Mouse (Mus musculus) hindbrain, embryonic 10.5 days (tissue): ENCODE results near the gene Olfr726. TPM values are rescaled to one million over a fixed set of nuclear protein-coding genes. Genes with fewer than 3 reads are reported as not detected.

ENCODE experiments used
- DNase-seq: peaks from one replicate; pipeline ENCODE4 v3.0.0-alpha.2; 2017; ENCODE audit warnings: low spot score
- H3K27ac ChIP-seq: fragments of 300-500 bp; sonication (generic); 2 replicates; pipeline ENCODE4 v1.5.1; 2016; ENCODE audit warnings: mild to moderate bottlenecking, moderate library complexity
- H3K27me3 ChIP-seq: fragments of 300-500 bp; sonication (generic); 2 replicates; pipeline ENCODE4 v1.6.1; 2016; ENCODE audit warnings: mild to moderate bottlenecking; ENCODE audit not compliant: poor library complexity, insufficient read depth, severe bottlenecking
- H3K36me3 ChIP-seq: fragments of 300-500 bp; sonication (generic); 2 replicates; pipeline ENCODE4 v1.6.1; 2016; ENCODE audit warnings: mild to moderate bottlenecking, moderate library complexity
- H3K4me1 ChIP-seq: fragments of 300-500 bp; sonication (generic); replicated peaks from 2 replicates; pipeline ENCODE4 v1.6.1; 2016; ENCODE audit warnings: mild to moderate bottlenecking
- H3K4me3 ChIP-seq: fragments of 300-500 bp; sonication (generic); 2 replicates; pipeline ENCODE4 v1.5.1; 2016; ENCODE audit warnings: mild to moderate bottlenecking, moderate library complexity
- H3K9me3 ChIP-seq: fragments of 300-500 bp; sonication (generic); 2 replicates; pipeline ENCODE4 v1.6.1; 2016; ENCODE audit warnings: mild to moderate bottlenecking, moderate library complexity
- WGBS: fragments of 180-500 bp; shearing (Covaris S2); methylation state at CpG from one replicate; pipeline ENCODE4 v1.1.7; 2016; 5-methylcytosine and 5-hydroxymethylcytosine counted together
- polyA plus RNA-seq: library from polyadenylated mRNA; unstranded; fragments of >200 nt; fragmentation: Nextera tagmentation; extraction: Ambion mirVana; gene quantifications from 2 replicates; pipeline ENCODE4 v1.2.1, GENCODE M21; 2016

Olfr726 gene
- polyA plus RNA-seq: not detected in 2 replicates

DNA sequence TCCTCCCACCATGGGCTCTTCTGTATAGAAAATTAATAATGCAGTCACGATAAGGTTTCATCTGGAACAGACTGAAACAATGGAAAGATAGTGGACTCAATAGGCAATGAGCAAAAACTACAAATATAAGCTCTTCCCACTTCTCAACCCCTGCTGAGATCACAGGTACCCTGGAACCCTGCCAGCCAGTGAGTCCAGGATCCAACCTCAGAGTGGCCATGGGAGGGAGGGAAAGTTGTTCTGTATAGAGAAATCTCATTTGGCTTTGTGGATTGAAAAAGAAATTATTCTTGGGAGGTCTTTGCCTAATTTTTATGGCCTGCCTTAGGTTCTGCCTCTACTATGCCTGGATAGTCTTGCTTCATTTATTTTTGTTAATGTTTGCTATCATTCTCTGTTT is at the start of gene Olfr726:
TSS of gene Olfr726 (minus strand) at position 101 of the 400 bp plus-strand sequence.
- no peak for DNase-seq
- Histone ChIP-seq H3K9me3 (no peaks in the 10 kb centered on the region), H3K4me1 (no peaks in the 10 kb centered on the region), H3K36me3 (no peaks in the 10 kb centered on the region), H3K4me3 (no peak within 1 kb of the TSS), H3K27ac (no peak within 1 kb of the TSS), H3K27me3 (no peaks in the 10 kb centered on the region)
- 81% methylated on average over 1 of the region's 1 CpGs for WGBS

DNA sequence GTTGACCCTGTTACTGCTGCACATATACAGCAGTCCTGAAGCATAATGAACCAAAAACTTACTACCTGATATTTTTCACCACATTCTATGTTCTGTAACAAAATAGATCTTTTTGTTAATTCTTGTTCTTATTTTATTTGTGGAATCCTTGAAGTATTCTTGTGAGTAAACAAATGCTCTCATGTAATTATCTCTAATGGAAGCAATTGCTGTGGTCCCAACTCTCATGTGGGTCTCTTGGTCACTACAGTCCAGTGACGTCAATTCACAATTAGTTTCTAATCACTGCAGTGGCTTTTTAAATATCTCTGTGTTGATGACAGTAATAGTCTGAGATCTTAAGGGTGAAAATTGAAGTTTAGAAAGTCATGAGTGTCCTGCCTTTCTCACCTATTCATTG is 32.1 kb upstream of the Olfr726 start, which contains the start of gene Olfr727:
TSS of gene Olfr727 (plus strand) at position 301 of the 400 bp plus-strand sequence.
- Histone ChIP-seq H3K4me1 (no peaks in the 10 kb centered on the region), H3K27me3 (no peaks in the 10 kb centered on the region), H3K4me3 (no peak within 1 kb of the TSS), H3K27ac (no peak within 1 kb of the TSS), H3K36me3 (no peaks in the 10 kb centered on the region), H3K9me3 (no peaks in the 10 kb centered on the region)
- 90% methylated on average over 1 of the region's 1 CpGs for WGBS
- DNase-seq: no peak

DNA sequence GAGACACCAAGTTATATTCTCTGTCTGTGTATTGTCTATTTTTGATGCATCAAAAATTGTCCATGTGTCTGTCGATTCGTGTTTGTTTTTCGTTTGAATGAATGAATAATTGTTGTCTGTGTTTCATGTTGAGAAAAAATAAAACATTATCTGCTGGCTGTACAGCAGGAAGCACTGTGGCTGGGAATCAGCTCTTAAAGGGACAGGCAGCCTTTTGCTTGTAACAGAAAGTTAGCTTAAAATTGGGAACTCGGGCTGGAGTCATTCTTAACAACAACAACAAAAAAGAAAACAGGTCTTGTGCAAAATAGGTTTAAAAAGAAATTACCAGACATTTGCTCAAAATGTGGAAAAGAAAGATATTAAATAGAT is 28.0 kb downstream of the Olfr726 start:
- Histone ChIP-seq H3K27me3 (no peaks in the 10 kb centered on the region), H3K9me3 (no peaks in the 10 kb centered on the region), H3K27ac (peak overlapping the region; percentile 93; the same call in 1 of the 2 replicates), H3K36me3 (peaks cover 11% of the 10 kb centered on the region), H3K4me3 (peak overlapping the region; percentile 73), H3K4me1 (peaks cover 7% of the 10 kb centered on the region; the same call in 1 of the 2 replicates)
- peak; percentile 8 for DNase-seq
- 1% methylated on average over 4 of the region's 4 CpGs for WGBS

DNA sequence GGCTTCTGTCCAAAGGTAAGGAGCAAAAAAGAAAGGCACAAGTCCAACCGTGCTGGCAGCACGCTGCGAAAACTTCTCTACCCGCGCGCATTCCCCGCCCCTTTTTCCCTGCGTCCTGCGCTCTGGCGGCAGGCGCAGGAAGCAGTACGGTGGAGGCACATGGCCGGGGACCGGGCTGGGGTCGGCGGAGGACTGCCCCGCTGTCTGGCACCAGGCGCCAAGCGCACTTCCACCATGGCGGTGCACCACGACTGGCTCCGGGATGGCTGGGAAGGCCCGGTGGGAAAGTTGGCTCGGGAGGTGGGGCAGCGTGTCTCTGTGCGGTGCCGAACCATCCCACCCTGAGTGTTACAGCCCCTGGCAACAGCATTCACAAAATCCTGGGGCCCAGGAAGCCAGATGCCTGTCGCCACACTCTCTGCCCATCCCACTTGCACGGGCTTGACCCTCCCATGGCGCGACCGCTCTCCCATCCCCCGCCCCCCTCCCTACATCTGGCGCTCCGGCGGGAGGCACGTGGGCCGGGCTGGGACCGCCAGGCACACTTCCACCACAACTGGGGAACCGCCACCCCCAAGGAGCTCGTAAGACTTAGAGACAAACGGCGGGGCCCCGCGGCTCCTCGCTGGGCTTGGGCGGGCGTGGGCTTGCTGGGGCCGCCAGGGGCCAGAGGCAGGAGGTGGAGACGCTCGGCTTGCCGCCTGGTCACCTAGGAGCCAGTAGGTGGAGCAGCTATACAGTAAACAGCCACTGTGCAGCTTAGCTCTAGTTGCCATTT is 28.6 kb downstream of the Olfr726 start:
- peak overlapping the region; percentile 93 for H3K27ac ChIP-seq
- peak overlapping the region; percentile 73 for H3K4me3 ChIP-seq
- WGBS: 1% methylated on average over 52 of the region's 52 CpGs
- no peaks in the 10 kb centered on the region for H3K9me3 ChIP-seq
- H3K27me3 ChIP-seq: no peaks in the 10 kb centered on the region
- DNase-seq: peak; percentile 84
- peaks cover 5% of the 10 kb centered on the region; the same call in 1 of the 2 replicates for H3K36me3 ChIP-seq
- H3K4me1 ChIP-seq: peaks cover 7% of the 10 kb centered on the region; the same call in 1 of the 2 replicates

DNA sequence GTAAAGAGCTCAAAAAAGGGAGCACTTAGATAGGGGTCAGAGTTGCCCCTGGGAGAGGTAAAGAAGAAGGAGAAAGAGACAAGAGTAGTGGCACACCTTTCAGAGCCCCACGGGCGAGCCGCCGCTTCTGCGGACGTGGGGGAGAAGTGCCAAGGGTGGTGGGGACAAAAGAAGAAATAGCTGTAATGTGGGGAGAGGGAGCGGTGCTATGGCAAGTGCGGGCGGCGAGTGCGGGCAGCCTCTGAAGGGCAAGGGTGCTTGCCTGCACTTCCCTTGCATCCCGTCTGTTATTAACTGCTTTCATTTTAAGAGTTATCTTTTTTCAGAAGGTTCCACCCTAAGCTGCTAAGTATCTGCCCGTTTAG is 29.2 kb downstream of the Olfr726 start:
- H3K4me3 ChIP-seq: peak overlapping the region; percentile 73
- no peaks in the 10 kb centered on the region for H3K9me3 ChIP-seq
- H3K36me3 ChIP-seq: peaks cover 2% of the 10 kb centered on the region; the same call in 1 of the 2 replicates
- 0% methylated on average over 13 of the region's 13 CpGs for WGBS
- H3K27ac ChIP-seq: peak overlapping the region; percentile 93
- DNase-seq: peak; percentile 46
- no peaks in the 10 kb centered on the region for H3K27me3 ChIP-seq
- H3K4me1 ChIP-seq: peaks cover 7% of the 10 kb centered on the region; the same call in 1 of the 2 replicates

DNA sequence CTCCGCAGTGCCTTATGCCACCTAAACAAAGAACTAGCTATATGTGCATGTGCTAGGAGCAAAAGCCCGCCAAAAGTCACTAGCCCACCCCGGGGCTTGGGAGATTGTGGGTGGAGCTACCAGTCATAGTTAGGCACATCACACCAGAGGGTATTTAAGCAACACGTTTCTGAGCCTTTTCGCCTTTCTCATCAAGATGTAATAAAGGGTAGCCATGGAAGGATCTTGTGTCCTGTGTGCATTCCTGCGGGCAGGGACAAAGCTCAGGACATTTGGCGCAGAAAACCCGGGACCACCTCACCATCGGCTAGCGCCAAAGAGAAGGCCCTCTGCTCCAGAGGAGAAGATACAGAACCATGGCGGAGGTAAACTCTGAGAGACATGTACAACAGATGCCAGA is 29.6 kb downstream of the Olfr726 start:
- peak overlapping the region; percentile 73 for H3K4me3 ChIP-seq
- H3K27ac ChIP-seq: peak overlapping the region; percentile 93
- WGBS: 23% methylated on average over 11 of the region's 11 CpGs
- H3K27me3 ChIP-seq: no peaks in the 10 kb centered on the region
- H3K9me3 ChIP-seq: no peaks in the 10 kb centered on the region
- H3K36me3 ChIP-seq: 0 out of 2 replicates have a peak, but pooled peaks cover 2% of the 10 kb centered on the region
- DNase-seq: no peak
- peaks cover 7% of the 10 kb centered on the region; the same call in 1 of the 2 replicates for H3K4me1 ChIP-seq

DNA sequence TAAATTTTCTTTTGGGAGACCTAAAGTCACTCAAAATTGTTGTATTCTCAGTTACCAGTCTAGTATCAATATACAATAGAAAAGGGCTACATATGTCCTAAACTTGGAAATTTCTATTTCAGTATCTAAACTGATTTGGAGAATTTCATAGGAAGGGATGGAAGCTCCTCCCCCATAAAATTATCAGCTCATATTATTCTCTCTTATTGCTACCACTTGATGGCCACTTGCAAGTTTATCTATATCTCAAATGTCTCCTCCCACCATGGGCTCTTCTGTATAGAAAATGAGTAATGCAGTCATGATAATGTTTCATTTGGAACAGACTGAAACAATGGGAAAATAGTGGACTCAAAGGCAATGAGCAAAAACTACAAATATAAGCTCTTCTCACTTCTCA is 50.5 kb downstream of the Olfr726 start, which contains the start of gene Olfr725:
TSS of gene Olfr725 (minus strand) at position 101 of the 400 bp plus-strand sequence.
- Histone ChIP-seq H3K9me3 (0 out of 2 replicates have a peak, but pooled peaks cover 3% of the 10 kb centered on the region), H3K4me1 (no peaks in the 10 kb centered on the region), H3K4me3 (no peak within 1 kb of the TSS), H3K36me3 (no peaks in the 10 kb centered on the region), H3K27ac (no peak within 1 kb of the TSS), H3K27me3 (no peaks in the 10 kb centered on the region)
- DNase-seq: no peak

Other genes with a start within 250 kb of the Olfr726 start
- not detected in 2 replicates for gene Olfr722, start 189.0 kb downstream of the Olfr726 start, polyA plus RNA-seq
- gene Olfr723, start 159.2 kb downstream of the Olfr726 start, polyA plus RNA-seq: not detected in 2 replicates
- not detected in 2 replicates for gene Olfr724, start 127.7 kb downstream of the Olfr726 start, polyA plus RNA-seq
- not detected in 2 replicates for gene Olfr725, start 50.6 kb downstream of the Olfr726 start, polyA plus RNA-seq
- gene Olfr727, start 32.2 kb upstream of the Olfr726 start, polyA plus RNA-seq: not detected in 2 replicates
- gene Olfr728, start 51.7 kb upstream of the Olfr726 start, polyA plus RNA-seq: not detected in 2 replicates
- gene Olfr729, start 62.0 kb upstream of the Olfr726 start, polyA plus RNA-seq: 0.04 TPM in 1 of 2 replicates, not detected in the other
- gene Olfr730, start 97.2 kb upstream of the Olfr726 start, polyA plus RNA-seq: not detected in 2 replicates
- not detected in 2 replicates for gene Olfr731, start 150.9 kb upstream of the Olfr726 start, polyA plus RNA-seq
- not detected in 2 replicates for gene Olfr732, start 193.3 kb upstream of the Olfr726 start, polyA plus RNA-seq
- gene Olfr733, start 210.6 kb upstream of the Olfr726 start, polyA plus RNA-seq: not detected in 2 replicates
- not detected in 2 replicates for gene Olfr734, start 235.8 kb upstream of the Olfr726 start, polyA plus RNA-seq